In genomic region chr7:6958574-6958973, GRCm38 (mm10) we compare ENCODE assay signal across 17 mouse cellular contexts. TPM values are rescaled to one million over a fixed set of nuclear protein-coding genes. Genes with fewer than 3 reads are reported as not detected.
"Had no signal": no experiment of that assay in that cellular context is flagged by ENCODE, and none has a peak within 500 bp of the region (broad histone marks: within the 10 kb centered on the region; RNA-seq: fewer than 3 reads in every experiment).

No protein-coding gene starts in this region.

- H3K9me3 ChIP-seq: limb, embryonic 12.5 days; liver, embryonic 13.5 days; midbrain, embryonic 13.5 days had no signal

- H3K27ac ChIP-seq: limb, embryonic 12.5 days; liver, embryonic 13.5 days; midbrain, embryonic 13.5 days had no signal

- H3K27me3 ChIP-seq: limb, embryonic 12.5 days; liver, embryonic 13.5 days; midbrain, embryonic 13.5 days had no signal

- H3K4me1 ChIP-seq: limb, embryonic 12.5 days; liver, embryonic 13.5 days; midbrain, embryonic 13.5 days had no signal

- H3K9ac ChIP-seq: limb, embryonic 12.5 days; liver, embryonic 13.5 days; liver, postnatal 0 days; midbrain, embryonic 13.5 days had no signal

- H3K4me2 ChIP-seq: limb, embryonic 12.5 days; liver, embryonic 13.5 days; midbrain, embryonic 13.5 days had no signal

- DNase-seq: kidney, postnatal 25 days; liver; liver, embryonic 13.5 days; liver, postnatal 0 days; lung, postnatal 36 days; thymus, adult 18-20 months; thymus, postnatal 14 days had no signal

- H3K4me3 ChIP-seq: limb, embryonic 12.5 days; liver, embryonic 13.5 days; midbrain, embryonic 13.5 days had no signal

- ATAC-seq: liver, postnatal 0 days; midbrain, embryonic 13.5 days had no signal

- H3K36me3 ChIP-seq: limb, embryonic 12.5 days; liver, embryonic 13.5 days had no signal

RNA-seq across cellular contexts. Expression of gene Aurkc, which starts 36.5 kb away (rescaled TPM):
- total RNA-seq: layer of hippocampus, adult 18-20 months; layer of hippocampus, postnatal 10 days; left cerebral cortex, postnatal 36 days; megakaryocyte progenitor cell, adult 5-6 weeks; midbrain, postnatal 0 days had no signal
- polyA plus RNA-seq: kidney, embryonic 16.5 days; limb, embryonic 12.5 days; liver, embryonic 13.5 days; liver, postnatal 0 days; lung, embryonic 16.5 days; midbrain, embryonic 13.5 days; midbrain, postnatal 0 days; neural tube, embryonic 14.5 days had no signal
